In the genomic region with DNA sequence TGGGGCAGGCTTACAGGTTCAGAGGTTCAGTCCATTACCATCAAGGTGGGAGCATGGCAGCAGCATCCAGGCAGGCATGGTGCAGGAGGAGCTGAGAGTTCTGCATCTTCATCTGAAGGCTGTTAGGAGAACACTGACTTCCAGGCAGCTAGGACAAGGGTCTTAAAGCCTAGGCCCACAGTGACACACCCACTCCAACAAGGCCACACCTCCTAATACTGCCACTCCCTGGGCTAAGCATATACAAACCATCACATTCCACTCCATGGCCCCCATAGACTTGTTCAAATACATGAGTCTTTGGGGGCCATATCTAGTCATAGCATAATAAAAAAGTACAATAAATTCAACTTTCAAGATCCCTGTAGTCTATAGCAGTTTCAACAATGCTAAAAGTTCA, we compare ENCODE assay signal across 10 mouse cellular contexts. TPM values are rescaled to one million over a fixed set of nuclear protein-coding genes. Genes with fewer than 3 reads are reported as not detected.
A peak's percentile ranks its signal among the peaks of the same experiment; 100 is the strongest.
DNase-seq lines count a peak whose midpoint lies in the region; ATAC-seq and TF ChIP-seq lines count a peak whose summit lies in the region.
"Not testable (repeated sequence)": the region's sequence is repeated elsewhere in the genome, so short reads cannot be mapped to it uniquely, and the experiment has no call there.
"Had no signal": no experiment of that assay in that cellular context is flagged by ENCODE, and none has a peak within 500 bp of the region (broad histone marks: within the 10 kb centered on the region; RNA-seq: fewer than 3 reads in every experiment).

No protein-coding gene starts in this region.

- H3K9ac ChIP-seq in MEL (ENCODE audit: control insufficient read depth, low read depth, low read length, poor library complexity, severe bottlenecking); heart, embryonic 13.5 days; stomach, embryonic 15.5 days: not testable (repeated sequence)
- H3K9ac ChIP-seq in liver, embryonic 13.5 days, result peak overlapping the region; percentile 75
- peak overlapping the region; percentile 40 for H3K9ac ChIP-seq in liver, embryonic 16.5 days (ENCODE audit: low read depth, low read length)

- peaks cover 10 to 21% of the 10 kb centered on the region in 2 experiments for H3K4me1 ChIP-seq in MEL (ENCODE audit: control insufficient read depth in 1 of 2, insufficient read depth in 2 of 2, low read length in 2 of 2)
- peaks cover 15% of the 10 kb centered on the region for H3K4me1 ChIP-seq in heart, embryonic 13.5 days
- peaks cover 61% of the 10 kb centered on the region for H3K4me1 ChIP-seq in liver, embryonic 13.5 days (replicated peaks)
- peaks cover 29% of the 10 kb centered on the region for H3K4me1 ChIP-seq in liver, embryonic 16.5 days (ENCODE audit: control insufficient read depth, low read depth, low read length)
- H3K4me1 ChIP-seq in stomach, embryonic 15.5 days, result peaks cover 23% of the 10 kb centered on the region; the same call in 1 of the 2 replicates

- not testable (repeated sequence) for DNase-seq in MEL (ENCODE audit: low read depth, low spot score); liver, embryonic 13.5 days
- peak; percentile 44 for DNase-seq in liver

- TF ChIP-seq POLR2A in MEL (IDR thresholded peaks at IDR 0.05; ENCODE audit: control insufficient read depth in 1 of 2, insufficient read depth in 1 of 2, low read depth in 1 of 2, low read length in 2 of 2, poor library complexity in 1 of 2), result not testable (repeated sequence)

- TF ChIP-seq EP300 in MEL (IDR thresholded peaks at IDR 0.05; ENCODE audit: low read depth in 1 of 2, low read length in 2 of 2), result not testable (repeated sequence)

- 0 out of 2 replicates have a peak overlapping the region, but pooled peaks have one; percentile 24 for H3K27ac ChIP-seq in MEL (ENCODE audit: control insufficient read depth, low read depth, low read length)
- H3K27ac ChIP-seq in heart, embryonic 13.5 days (replicated peaks), result not testable (repeated sequence)
- H3K27ac ChIP-seq in liver, embryonic 13.5 days, result peak overlapping the region; percentile 90
- H3K27ac ChIP-seq in liver, embryonic 16.5 days (ENCODE audit: low read length), result peak overlapping the region; percentile 86
- H3K27ac ChIP-seq in stomach, embryonic 15.5 days, result peak overlapping the region; percentile 72; the same call in 1 of the 2 replicates

- TF ChIP-seq RAD21 in MEL (IDR thresholded peaks at IDR 0.05; ENCODE audit: low read depth, low read length), result not testable (repeated sequence)

- H3K27me3 ChIP-seq in MEL (ENCODE audit: control insufficient read depth in 1 of 2, insufficient read depth in 2 of 2, low read length in 2 of 2), result not testable (repeated sequence)
- peaks cover 96% of the 10 kb centered on the region for H3K27me3 ChIP-seq in heart, embryonic 13.5 days (replicated peaks)
- peaks cover 58% of the 10 kb centered on the region for H3K27me3 ChIP-seq in liver, embryonic 13.5 days
- H3K27me3 ChIP-seq in liver, embryonic 16.5 days (ENCODE audit: control insufficient read depth, insufficient read depth, low read depth, low read length), result peaks cover 28% of the 10 kb centered on the region
- peaks cover 25% of the 10 kb centered on the region for H3K27me3 ChIP-seq in stomach, embryonic 15.5 days (replicated peaks)

- not testable (repeated sequence) for H3K36me3 ChIP-seq in MEL (ENCODE audit: control insufficient read depth in 1 of 2, insufficient read depth in 2 of 2, low read length in 2 of 2); heart, embryonic 13.5 days; liver, embryonic 13.5 days; liver, embryonic 16.5 days (ENCODE audit: control insufficient read depth, insufficient read depth); stomach, embryonic 15.5 days

- peak overlapping the region; percentile 69; the same call in 1 of the 2 replicates for H3K4me2 ChIP-seq in heart, embryonic 13.5 days
- peak overlapping the region; percentile 81 for H3K4me2 ChIP-seq in liver, embryonic 13.5 days
- peak overlapping the region; percentile 74 for H3K4me2 ChIP-seq in liver, embryonic 16.5 days (ENCODE audit: low read depth, low read length)
- H3K4me2 ChIP-seq in stomach, embryonic 15.5 days, result not testable (repeated sequence)

- H3K79me2 ChIP-seq in MEL (ENCODE audit: control insufficient read depth, insufficient read depth, low read length, poor library complexity), result not testable (repeated sequence)

- not testable (repeated sequence) for H3K4me3 ChIP-seq in MEL (ENCODE audit: control insufficient read depth in 1 of 2, insufficient read depth in 1 of 2, low read depth in 2 of 2, low read length in 2 of 2); heart, embryonic 13.5 days; stomach, embryonic 15.5 days (replicated peaks)
- peak overlapping the region; percentile 61 for H3K4me3 ChIP-seq in liver, embryonic 13.5 days (replicated peaks)
- peak overlapping the region; percentile 59 for H3K4me3 ChIP-seq in liver, embryonic 16.5 days (ENCODE audit: low read depth, low read length)

- not testable (repeated sequence) for TF ChIP-seq CTCF in MEL (IDR thresholded peaks at IDR 0.05 in 2 of 3, conservative IDR thresholded peaks at IDR 0.05 in 1 of 3; ENCODE audit: control insufficient read depth in 1 of 3, insufficient read depth in 1 of 3, low read depth in 2 of 3, low read length in 3 of 3, poor library complexity in 1 of 3, severe bottlenecking in 1 of 3)

- H3K9me3 ChIP-seq in MEL (replicated peaks; ENCODE audit: insufficient read depth, low read length); heart, embryonic 13.5 days; liver, embryonic 13.5 days (replicated peaks); liver, embryonic 16.5 days (replicated peaks; ENCODE audit: control insufficient read depth, low read length); stomach, embryonic 15.5 days: not testable (repeated sequence)

- ATAC-seq in heart, embryonic 13.5 days (ENCODE audit: extremely low read depth, insufficient number of reproducible peaks, low FRiP score, low TSS enrichment); stomach, embryonic 15.5 days (ENCODE audit: insufficient read depth, low FRiP score, low read depth): not testable (repeated sequence)
- peak; percentile 77 for ATAC-seq in liver, embryonic 13.5 days (ENCODE audit: low read depth)
- ATAC-seq in liver, embryonic 16.5 days (ENCODE audit: low read depth), result peak; percentile 76

TF ChIP-seq in MEL, 35 proteins besides CTCF, POLR2A, EP300 and RAD21:
- TF ChIP-seq TBP (IDR thresholded peaks at IDR 0.05; ENCODE audit: low read depth, low read length), result peak; percentile 10; the same call in 1 of the 2 replicates

RNA-seq across cellular contexts. Expression of a gene that starts 1.8 kb away (rescaled TPM):
- 0.10 and 0.19 TPM in 2 replicates for total RNA-seq in MEL (2012; rRNA removed)
- polyA plus RNA-seq in MEL (2012; ENCODE audit: insufficient read depth in 1 of 2, insufficient read length in 2 of 2, low read depth in 1 of 2, low replicate concordance in 2 of 2, missing spikeins in 1 of 2), result under 1 TPM in 1 of 2 experiments, not detected in 1; 0.84 TPM
- polyA plus RNA-seq in heart, embryonic 13.5 days (2015; fragmentation: Nextera tagmentation; extraction: Ambion mirVana), result 2.8 and 3.3 TPM in 2 replicates
- 3.5 and 3.7 TPM in 2 replicates for polyA plus RNA-seq in liver, embryonic 13.5 days (2015; fragmentation: Nextera tagmentation; extraction: Ambion mirVana)
- polyA plus RNA-seq in liver, embryonic 16.5 days (2015; fragmentation: Nextera tagmentation; extraction: Ambion mirVana), result 4.9 and 5.5 TPM in 2 replicates
- polyA plus RNA-seq in stomach, embryonic 15.5 days (2015; fragmentation: Nextera tagmentation; extraction: Ambion mirVana), result 10.4 and 12.2 TPM in 2 replicates

RNA-seq across cellular contexts. Expression of a gene that starts 14.4 kb away (rescaled TPM):
- 0.54 and 0.69 TPM in 2 replicates for total RNA-seq in MEL (2012; rRNA removed)
- 1 to 10 TPM in 1 of 2 experiments, not detected in 1; 4.4 TPM for polyA plus RNA-seq in MEL (2012; ENCODE audit: insufficient read depth in 1 of 2, insufficient read length in 2 of 2, low read depth in 1 of 2, low replicate concordance in 2 of 2, missing spikeins in 1 of 2)
- polyA plus RNA-seq in heart, embryonic 13.5 days (2015; fragmentation: Nextera tagmentation; extraction: Ambion mirVana), result 1.5 and 2.1 TPM in 2 replicates
- polyA plus RNA-seq in liver, embryonic 13.5 days (2015; fragmentation: Nextera tagmentation; extraction: Ambion mirVana), result 0.67 and 1.1 TPM in 2 replicates
- polyA plus RNA-seq in liver, embryonic 16.5 days (2015; fragmentation: Nextera tagmentation; extraction: Ambion mirVana), result 1.6 and 2.2 TPM in 2 replicates
- 1.4 and 2.0 TPM in 2 replicates for polyA plus RNA-seq in stomach, embryonic 15.5 days (2015; fragmentation: Nextera tagmentation; extraction: Ambion mirVana)
- total RNA-seq: hindbrain, postnatal 0 days had no signal
- polyA plus RNA-seq: forebrain, embryonic 12.5 days; forebrain, embryonic 15.5 days had no signal

RNA-seq across cellular contexts. Expression of a gene that starts 22.1 kb away (rescaled TPM):
- total RNA-seq in MEL (2012; rRNA removed), result 2.3 and 3.7 TPM in 2 replicates
- polyA plus RNA-seq in MEL (2012; ENCODE audit: insufficient read depth in 1 of 2, insufficient read length in 2 of 2, low read depth in 1 of 2, low replicate concordance in 2 of 2, missing spikeins in 1 of 2), result 1 to 10 TPM in 1 of 2 experiments, not detected in 1; 6.8 TPM
- polyA plus RNA-seq in heart, embryonic 13.5 days (2015; fragmentation: Nextera tagmentation; extraction: Ambion mirVana), result 1.7 and 2.3 TPM in 2 replicates
- 16.6 and 16.9 TPM in 2 replicates for polyA plus RNA-seq in liver, embryonic 13.5 days (2015; fragmentation: Nextera tagmentation; extraction: Ambion mirVana)
- polyA plus RNA-seq in liver, embryonic 16.5 days (2015; fragmentation: Nextera tagmentation; extraction: Ambion mirVana), result 21.1 and 24.5 TPM in 2 replicates
- polyA plus RNA-seq in stomach, embryonic 15.5 days (2015; fragmentation: Nextera tagmentation; extraction: Ambion mirVana), result 7.6 and 8.3 TPM in 2 replicates
- total RNA-seq: gastrocnemius, postnatal 25 days had no signal

RNA-seq across cellular contexts. Expression of a gene that starts 27.3 kb away (rescaled TPM):
- 4.2 and 5.1 TPM in 2 replicates for total RNA-seq in MEL (2012; rRNA removed)
- polyA plus RNA-seq in MEL (2012; ENCODE audit: insufficient read depth in 1 of 2, insufficient read length in 2 of 2, low read depth in 1 of 2, low replicate concordance in 2 of 2, missing spikeins in 1 of 2), result 10 to 100 TPM in 1 of 2 experiments, not detected in 1; 12.4 TPM
- polyA plus RNA-seq in heart, embryonic 13.5 days (2015; fragmentation: Nextera tagmentation; extraction: Ambion mirVana), result 7.6 and 7.7 TPM in 2 replicates
- 5.7 and 6.1 TPM in 2 replicates for polyA plus RNA-seq in liver, embryonic 13.5 days (2015; fragmentation: Nextera tagmentation; extraction: Ambion mirVana)
- polyA plus RNA-seq in liver, embryonic 16.5 days (2015; fragmentation: Nextera tagmentation; extraction: Ambion mirVana), result 5.7 and 6.3 TPM in 2 replicates
- 9.1 and 9.6 TPM in 2 replicates for polyA plus RNA-seq in stomach, embryonic 15.5 days (2015; fragmentation: Nextera tagmentation; extraction: Ambion mirVana)

RNA-seq across cellular contexts. Expression of a gene that starts 31.8 kb away (rescaled TPM):
- total RNA-seq in MEL (2012; rRNA removed), result 0.81 and 0.92 TPM in 2 replicates
- 1 to 10 TPM in 1 of 2 experiments, not detected in 1; 3.6 TPM for polyA plus RNA-seq in MEL (2012; ENCODE audit: insufficient read depth in 1 of 2, insufficient read length in 2 of 2, low read depth in 1 of 2, low replicate concordance in 2 of 2, missing spikeins in 1 of 2)
- polyA plus RNA-seq in heart, embryonic 13.5 days (2015; fragmentation: Nextera tagmentation; extraction: Ambion mirVana), result 0.39 and 0.40 TPM in 2 replicates
- 0.20 TPM in 2 replicates for polyA plus RNA-seq in liver, embryonic 13.5 days (2015; fragmentation: Nextera tagmentation; extraction: Ambion mirVana)
- polyA plus RNA-seq in liver, embryonic 16.5 days (2015; fragmentation: Nextera tagmentation; extraction: Ambion mirVana), result 0.15 and 0.20 TPM in 2 replicates
- 1.1 TPM in 2 replicates for polyA plus RNA-seq in stomach, embryonic 15.5 days (2015; fragmentation: Nextera tagmentation; extraction: Ambion mirVana)
